Mouse (Mus musculus) bone marrow macrophage, adult 2 months (primary cell): ENCODE measurements around the gene Ears2.

Experiments used
- CTCF ChIP-seq: IDR thresholded peaks from 2 replicates; pipeline ENCODE4 v1.5.1; 2012; ENCODE audit warnings: low read depth, mild to moderate bottlenecking, low read length, moderate library complexity
- POLR2A ChIP-seq: IDR thresholded peaks from 2 replicates; pipeline ENCODE4 v1.6.1; 2012; ENCODE audit warnings: mild to moderate bottlenecking, low read depth, low read length, borderline replicate concordance

DNA sequence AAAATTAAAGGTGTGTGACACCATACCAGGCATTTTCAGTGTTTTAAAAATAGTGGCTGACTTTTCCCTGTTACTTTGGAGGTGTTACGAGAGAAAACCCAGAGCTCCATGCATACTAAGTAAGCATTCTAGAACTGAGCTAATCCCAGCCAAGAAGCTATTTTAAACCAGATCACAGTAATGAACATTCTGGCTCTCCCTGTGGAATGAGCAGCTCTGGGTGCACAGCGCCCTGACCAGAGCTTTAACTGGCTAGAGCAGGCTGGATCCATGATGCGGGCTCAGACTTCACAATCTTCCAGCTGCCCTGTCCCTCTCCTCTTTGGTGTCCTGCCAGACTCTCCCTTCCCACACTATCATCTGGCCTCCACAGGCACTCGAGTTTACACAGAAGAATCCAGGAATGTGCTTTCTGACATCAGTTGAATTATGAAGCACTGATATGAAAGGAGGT, 21.9 kb downstream of the Ears2 start:
- TF ChIP-seq CTCF (no peak), POLR2A (no peak)
